Mouse (Mus musculus) layer of hippocampus, adult 9-11 months (tissue): ENCODE results near the gene Ruvbl2.
"Not testable (repeated sequence)": the region's sequence is repeated elsewhere in the genome, so short reads cannot be mapped to it uniquely, and the experiment has no call there.

Experiments used
- DNase-seq: peaks from one replicate; pipeline ENCODE4 v3.0.0; 2022

The Ruvbl2 gene

DNA sequence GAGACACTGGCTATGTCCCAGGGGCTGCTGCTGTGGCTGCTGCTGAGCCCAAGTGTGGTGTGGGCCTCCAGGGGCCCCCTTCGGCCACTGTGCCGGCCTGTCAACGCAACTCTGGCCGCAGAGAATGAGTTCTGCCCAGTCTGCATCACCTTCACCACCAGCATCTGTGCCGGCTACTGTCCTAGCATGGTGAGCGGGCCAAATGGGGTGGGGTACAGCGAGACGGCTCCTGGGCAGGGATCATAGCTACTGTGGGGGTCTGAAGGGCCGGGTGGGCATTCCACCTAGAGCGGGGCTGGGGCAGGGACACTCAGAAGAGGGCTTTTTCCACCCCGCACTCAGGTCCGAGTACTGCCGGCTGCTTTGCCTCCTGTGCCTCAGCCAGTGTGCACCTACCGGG is 16.7 kb downstream of the Ruvbl2 start:
- no peak for DNase-seq

DNA sequence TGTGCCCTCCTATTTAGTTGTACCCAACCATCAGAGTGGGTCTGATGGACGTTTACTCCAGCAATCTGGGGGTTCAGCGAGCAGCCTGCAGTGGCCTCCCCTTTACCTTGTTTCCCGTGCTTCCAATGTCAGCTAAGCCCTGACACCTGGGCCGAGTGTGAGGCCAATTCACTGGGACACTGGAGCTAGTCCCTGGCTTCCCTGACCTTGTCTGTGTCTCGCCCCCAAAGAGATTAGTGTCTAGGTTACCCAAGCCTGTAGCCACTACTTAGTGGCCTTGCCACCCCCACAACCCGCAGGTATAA is 17.3 kb downstream of the Ruvbl2 start, which contains the start of gene Lhb:
Gene Lhb (plus strand): TSS at position 206 of the 305 bp plus-strand sequence.
- no peak for DNase-seq

DNA sequence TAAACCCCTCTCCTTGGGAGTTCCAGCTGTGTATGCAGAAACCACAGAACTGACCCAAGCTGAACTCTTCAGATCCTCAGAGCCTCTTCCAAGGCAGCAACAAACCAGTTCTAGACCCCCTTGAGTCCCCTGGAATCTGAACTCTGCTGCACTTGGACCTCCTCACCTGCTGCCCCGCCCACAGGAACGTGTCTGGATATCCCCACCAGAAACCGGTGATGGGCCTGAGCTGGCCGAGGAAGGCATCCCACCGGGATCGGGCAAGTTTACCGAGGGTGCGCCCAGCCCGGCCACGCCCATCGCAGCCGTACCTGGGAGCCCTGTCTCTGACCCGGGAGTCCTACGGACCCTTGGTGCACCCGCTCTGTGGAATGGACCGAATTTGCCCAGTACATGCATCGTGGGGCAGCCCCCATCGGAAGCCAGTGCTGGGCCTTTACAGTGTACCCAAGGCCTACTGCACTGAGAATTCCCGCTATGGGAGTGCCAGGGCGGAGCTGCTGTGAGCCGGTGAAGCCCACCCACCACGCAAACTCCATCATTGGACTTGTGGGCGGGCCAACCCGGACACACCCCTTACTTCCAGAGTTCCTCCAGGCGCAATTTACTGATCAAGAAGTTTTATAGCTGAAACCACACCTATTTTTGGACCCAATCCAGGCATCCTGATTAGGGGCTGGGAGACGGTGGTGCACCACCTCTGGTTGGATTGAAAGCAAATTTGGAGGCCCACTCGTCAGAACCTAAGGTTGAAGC is 17.9 kb downstream of the Ruvbl2 start:
- no peak for DNase-seq

DNA sequence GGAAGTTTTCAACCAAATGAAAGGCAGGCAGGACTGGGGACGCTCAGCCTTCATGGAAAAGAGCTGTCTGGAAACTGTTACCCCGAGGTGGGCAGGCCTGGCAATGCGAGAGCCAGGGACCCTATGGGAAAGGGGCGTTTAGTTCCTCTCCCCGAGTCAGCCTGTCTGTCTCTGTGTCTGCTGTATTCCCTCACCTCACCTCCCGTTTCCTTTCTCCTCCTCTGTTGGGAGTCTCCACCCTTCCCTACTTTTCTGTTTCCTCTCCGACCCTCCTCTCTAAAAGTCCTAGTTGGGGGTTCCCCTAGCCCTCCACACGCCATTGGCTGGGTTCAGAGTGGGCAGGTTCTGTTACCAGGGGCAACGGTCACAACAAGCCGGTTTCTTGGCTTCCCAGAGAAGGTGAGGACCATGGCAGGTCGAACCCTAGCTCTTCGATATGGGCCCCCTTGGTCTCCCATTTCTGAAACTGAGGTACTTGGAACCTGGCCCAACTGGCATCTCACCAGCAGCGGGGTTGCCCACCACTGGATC is 19.9 kb downstream of the Ruvbl2 start:
- no peak for DNase-seq

GRCm38 (mm10) chr7:45415636-45416035 is 22.3 kb downstream of the Ruvbl2 start:
- no peak for DNase-seq

DNA sequence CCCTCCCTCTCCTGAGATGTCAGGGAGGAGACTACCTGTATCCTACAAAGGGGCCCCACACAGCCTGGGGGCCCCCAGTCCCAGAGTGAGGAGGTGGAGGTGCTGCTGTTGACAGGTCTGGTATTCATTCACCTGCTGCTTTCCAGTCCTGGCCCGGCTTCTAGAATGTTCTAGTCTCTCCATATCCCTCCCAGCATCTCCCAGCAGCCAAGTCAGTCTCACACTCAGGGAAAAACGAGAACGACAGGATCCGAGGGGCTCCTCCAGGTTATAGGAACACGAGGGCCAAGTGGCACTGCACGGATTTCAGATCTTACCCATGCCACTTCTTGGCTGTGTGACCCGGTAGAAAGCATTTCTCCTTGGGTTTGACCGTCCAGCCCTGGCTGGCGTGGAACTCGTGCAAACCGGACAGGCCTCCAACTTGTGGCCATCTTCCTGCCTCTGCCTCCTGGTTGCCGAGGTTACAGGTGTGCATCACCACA is 23.1 kb downstream of the Ruvbl2 start:
- no peak for DNase-seq

GRCm38 (mm10) chr7:45413864-45414739 is 23.8 kb downstream of the Ruvbl2 start:
- no peak for DNase-seq

GRCm38 (mm10) chr7:45413113-45413863 is 24.6 kb downstream of the Ruvbl2 start, which contains the start of gene Ntf5:
Gene Ntf5 (plus strand): TSS chr7:45413695.
- no peak for DNase-seq

DNA sequence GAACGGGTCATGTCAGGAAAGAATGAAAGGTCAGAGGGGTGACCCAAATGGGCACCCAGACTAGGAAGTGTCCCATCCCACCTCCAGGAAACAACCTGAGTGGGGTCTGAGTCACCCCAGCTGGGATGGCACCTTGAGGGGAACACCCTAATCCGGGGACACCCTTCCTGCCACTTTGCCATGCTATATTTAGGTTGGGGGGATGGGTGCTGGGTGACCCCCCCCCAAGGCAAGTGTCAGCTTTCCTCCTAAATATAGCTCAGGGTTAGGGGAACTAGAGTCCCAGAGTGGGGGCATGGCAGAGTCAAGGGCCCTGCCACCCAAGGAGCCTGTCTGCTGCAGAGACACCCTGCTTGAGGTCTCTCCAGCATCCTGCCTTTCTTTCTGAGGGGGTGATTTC is 25.5 kb downstream of the Ruvbl2 start:
- DNase-seq, result no peak

- DNase-seq, result no peak
Measured at GRCm38 (mm10) chr7:45409497-45410163, 28.3 kb downstream of the Ruvbl2 start.

DNA sequence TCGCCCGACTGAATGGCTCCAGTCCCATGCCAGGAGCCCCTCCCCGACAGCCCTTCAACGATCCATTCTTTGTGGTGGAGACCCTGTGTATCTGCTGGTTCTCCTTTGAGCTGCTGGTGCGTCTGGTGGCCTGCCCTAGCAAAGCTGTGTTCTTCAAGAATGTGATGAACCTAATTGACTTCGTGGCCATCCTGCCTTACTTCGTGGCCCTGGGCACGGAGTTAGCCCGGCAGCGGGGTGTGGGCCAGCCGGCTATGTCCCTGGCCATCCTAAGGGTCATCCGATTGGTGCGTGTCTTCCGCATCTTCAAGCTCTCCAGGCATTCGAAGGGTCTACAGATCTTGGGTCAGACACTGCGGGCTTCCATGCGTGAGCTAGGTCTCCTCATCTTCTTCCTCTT is 28.9 kb downstream of the Ruvbl2 start:
- no peak for DNase-seq

DNA sequence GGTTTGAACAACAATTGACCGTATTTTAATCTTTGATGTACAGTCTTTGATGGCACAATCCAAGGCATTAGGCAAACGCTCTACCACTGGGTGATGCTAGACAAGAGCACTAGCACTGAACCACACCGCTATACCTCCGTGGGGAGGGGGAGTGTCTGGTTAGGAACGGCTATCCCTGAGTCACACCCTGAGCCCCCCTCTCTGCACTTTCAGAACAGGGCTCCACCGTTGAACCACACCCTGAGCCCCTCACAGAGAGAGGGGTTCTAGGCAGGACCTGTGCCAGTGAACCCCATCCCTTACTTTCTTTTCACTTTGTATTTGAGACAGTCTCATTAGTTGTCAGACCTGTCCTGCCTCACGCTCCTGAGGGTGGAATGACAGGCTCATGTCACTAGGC is 29.5 kb downstream of the Ruvbl2 start:
- DNase-seq, result no peak

DNA sequence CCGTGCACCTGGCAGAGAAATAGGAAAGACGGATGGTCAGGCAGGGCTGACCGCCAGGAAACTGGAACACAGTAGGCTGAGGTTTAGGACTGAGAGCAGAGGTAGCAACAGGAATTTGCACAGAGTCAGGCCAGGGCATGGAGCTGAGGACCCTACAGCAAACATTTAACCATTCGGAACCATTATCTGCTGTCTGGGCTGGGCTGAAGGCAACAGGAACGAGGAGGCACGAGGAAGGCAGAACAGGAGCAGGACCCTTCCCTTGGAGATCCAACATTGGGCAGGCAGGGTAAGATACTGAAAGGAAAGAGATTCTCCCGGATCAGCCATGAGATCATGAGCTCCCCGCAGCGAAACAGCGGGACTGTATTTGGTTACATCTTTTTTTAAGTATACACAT is 30.1 kb downstream of the Ruvbl2 start:
- DNase-seq, result no peak

DNA sequence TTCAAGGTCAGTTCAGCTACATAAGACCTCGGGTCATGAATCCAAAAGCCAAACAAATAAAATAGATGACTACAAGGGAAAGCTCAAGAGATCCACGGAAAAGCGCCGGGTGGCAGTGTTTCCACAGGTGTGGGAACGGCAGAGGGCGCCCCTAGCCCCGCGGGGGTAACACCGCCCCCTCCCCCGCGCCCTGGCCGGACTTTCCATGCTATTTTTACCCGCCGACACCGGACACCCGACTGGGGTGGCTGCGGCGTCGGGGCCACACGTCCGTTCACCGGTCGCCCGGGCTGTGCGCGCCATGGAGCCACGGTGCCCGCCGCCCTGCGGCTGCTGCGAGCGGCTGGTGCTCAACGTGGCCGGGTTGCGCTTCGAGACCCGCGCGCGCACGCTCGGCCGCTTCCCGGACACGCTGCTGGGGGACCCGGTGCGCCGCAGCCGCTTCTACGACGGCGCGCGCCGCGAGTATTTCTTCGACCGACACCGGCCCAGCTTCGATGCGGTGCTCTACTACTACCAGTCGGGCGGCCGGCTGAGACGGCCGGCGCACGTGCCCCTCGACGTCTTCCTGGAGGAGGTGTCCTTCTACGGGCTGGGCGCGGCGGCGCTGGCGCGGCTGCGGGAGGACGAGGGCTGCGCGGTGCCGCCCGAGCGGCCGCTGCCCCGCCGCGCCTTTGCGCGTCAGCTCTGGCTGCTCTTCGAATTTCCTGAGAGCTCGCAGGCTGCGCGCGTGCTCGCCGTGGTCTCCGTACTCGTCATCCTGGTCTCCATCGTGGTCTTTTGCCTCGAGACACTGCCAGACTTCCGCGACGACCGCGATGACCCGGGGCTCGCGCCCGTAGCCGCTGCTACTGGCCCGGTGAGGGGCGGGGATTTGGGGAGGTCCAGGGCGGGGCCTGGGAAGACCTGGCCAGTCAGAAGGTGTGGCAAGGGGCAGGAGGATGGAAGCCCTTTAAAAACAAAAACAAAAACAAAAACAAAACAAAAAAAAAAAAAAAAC is 31.4 kb downstream of the Ruvbl2 start:
- no peak for DNase-seq

DNA sequence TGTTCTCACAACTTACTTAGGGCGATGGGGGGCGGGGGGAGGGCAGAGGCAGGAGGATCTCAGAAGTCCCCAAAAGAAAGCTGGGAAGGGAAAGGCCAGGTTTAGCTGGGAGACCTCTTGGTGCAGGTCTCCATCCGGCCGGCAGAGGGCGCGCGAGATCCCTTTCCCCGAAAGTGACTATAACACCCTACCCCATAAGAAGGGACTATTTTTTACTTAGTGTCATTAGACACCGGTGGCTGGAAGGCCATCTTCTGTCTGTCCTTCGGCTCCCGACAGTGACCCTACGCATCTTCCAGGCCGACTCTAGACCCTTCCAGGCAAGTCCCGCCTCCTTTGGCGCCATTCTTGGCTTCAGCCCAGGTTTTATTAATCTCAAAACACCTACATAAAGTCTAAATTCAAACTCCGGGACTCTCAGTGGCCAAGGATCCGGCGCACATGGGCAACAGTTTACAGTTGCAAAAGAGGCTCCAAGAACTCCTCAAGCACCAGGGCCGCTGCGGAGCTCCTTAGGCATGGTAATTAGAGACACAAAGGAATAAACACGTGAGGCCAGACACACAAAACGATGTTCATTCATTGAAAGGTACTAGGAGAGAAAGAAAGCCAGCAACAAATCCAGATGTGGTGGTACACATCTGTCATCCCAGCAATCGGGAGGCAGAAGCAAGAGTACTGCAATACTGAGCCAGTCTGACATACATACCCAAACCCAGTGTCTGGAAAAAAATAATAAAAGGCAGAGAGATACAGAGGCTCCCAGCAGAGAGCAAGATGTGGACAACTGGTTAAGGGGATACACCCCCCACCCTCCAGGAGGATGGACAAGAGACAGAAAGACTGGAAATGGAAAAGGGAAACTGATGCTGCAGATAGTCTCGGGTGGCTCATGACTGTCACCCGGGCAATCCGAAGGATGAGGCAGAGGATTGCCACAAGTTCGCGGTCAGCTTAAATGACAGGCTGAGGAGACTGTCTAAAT is 32.5 kb downstream of the Ruvbl2 start, which contains the start of gene Kcna7:
Gene Kcna7 (plus strand): TSS at position 563 of the 985 bp plus-strand sequence.
- DNase-seq, result peak; percentile 38

DNA sequence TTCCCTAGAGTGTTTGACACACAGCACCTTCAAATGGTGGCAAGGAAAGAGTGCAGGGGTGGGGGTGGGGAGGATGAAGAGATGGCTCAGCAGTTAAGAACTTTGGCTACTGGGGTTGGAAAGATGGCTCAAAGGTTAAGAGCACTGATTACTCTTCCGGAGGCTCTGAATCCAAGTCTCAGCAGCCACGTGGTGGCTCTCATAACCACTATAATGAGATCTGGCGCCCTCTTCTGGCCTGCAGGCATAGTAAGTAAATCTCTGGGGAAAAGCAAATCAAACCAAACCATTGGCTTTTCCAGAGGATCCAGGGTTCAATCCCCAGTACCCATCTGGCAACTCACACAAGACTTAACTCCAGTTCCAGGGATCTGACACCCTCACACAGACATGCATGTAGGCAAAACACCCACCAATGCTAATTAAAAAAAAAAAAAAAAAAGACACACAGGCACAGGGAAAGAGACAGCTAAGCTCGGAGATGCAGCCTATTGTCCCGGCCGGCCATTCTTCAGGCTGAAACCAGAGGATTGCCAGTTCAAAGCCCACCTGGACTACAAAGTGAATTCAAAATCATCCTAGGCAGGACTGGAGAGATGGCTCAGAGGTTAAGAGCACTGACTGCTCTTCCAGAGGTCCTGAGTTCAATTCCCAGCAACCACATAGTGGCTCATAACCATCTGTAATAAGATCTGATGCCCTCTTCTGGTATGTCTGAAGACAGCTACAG is 34.2 kb downstream of the Ruvbl2 start:
- peak; percentile 26 for DNase-seq

DNA sequence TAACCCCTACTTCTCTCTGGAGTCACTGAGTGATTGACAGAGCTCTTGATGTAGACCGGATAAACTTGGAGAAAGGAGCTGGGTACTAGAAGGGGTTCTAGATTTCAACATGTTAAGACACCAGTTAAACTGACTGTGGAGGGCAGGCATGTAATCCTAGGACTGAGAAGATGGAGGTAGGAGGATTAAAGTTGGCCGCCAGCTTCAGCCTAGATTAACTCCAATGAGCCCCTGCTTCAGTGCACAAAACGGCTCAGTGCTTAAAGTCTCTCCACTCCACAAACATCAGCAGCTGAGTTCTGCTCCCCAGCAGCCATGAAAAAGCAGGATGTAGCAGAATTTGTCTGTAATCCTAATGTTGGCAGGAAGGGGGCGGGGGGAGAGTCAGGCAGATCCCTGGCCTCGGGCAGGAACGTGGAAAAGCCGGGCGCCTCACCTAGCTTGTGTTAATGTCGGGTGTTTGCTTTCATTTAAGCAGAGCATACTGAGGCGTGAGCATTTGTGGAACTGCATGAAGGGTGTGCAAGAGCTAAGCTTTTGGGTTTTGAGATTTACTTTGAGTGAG is 36.3 kb downstream of the Ruvbl2 start:
- no peak for DNase-seq

GRCm38 (mm10) chr7:45396787-45397186 is 41.1 kb downstream of the Ruvbl2 start:
- DNase-seq, result no peak

DNA sequence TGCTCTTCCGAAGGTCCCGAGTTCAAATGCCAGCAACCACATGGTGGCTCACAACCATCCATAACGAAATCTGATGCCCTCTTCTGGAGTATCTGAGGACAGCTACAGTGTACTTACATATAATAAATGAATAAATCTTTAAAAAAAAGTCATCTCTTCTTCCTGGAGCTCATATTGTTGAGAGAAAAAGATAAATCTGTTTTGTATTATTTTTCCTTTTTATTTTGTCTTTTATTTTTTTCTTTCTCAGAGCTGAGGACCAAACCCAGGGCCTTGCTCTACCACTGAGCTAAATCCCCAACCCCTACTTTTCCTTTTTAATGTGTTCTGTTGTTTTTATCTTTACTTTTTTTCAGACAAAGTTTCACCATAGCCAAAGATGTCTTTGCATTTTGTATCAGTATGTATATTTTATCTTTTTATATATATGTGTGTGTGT is 41.5 kb downstream of the Ruvbl2 start:
- DNase-seq, result not testable (repeated sequence)
